Mouse (Mus musculus) heart, adult 18-20 months (tissue): ENCODE measurements around the gene Ltf. TPM values are rescaled to one million over a fixed set of nuclear protein-coding genes. Genes with fewer than 3 reads are reported as not detected.

Source experiments
- DNase-seq, 2 experiments: peaks; one replicate each; pipeline ENCODE4 v3.0.0; 2021 to 2022; ENCODE audit warnings: mixed read lengths in 1 of 2
- total RNA-seq, 2 experiments: library from RNA; stranded (reverse); gene quantifications; 2 replicates each; pipeline ENCODE4 v1.2.3; 2021

Ltf gene
- total RNA-seq, 2 experiments from 2014 or later: 0.10 to 9.8 TPM

DNA sequence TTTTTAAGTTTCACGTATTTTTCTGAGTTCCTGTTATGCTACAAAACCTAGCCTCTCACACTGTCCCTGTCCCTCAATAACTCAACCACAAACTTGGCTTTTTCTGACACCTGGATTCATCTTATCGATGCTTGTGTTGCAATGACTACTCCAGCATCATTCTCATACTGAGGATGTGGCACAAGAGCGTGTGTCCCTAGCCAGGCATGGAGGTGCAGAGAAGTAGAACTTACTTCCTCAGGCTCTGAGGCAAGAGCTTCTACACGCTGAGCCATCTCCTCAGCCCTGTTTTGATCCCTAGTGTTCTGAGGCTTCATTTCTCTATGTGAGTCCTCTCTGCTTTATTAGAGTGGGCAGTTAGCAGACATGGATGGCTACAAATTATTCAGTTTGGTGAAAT lies 14.6 kb downstream of the Ltf start:
- no peak for DNase-seq

- DNase-seq: peak in 1 of 2 experiments; percentile 12
These were observed 20.9 kb downstream of the Ltf start for GRCm38 (mm10) chr9:111039966-111040365.

DNA sequence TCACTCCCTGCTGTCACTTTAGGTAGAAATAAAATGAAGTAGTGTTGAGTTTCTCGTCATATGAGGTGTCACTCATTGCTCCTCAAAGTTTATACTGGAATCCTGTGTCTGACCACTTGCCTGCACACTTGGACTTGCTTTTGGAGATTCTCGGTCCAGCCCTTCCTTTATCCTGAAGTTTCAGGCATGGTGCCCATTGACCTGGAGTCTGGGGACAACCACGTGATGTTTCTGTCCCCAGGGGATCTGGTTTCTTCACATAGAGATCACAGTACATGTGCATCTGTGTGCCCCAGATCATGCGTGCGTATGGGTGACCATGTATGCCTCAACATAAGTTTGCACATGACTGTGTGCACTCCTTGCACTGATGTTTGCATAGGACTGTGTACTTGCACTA lies 23.2 kb downstream of the Ltf start:
- peak; percentile 75 to 81 for DNase-seq

- DNase-seq: peak in 1 of 2 experiments; percentile 42
These were observed 27.2 kb downstream of the Ltf start for GRCm38 (mm10) chr9:111046222-111046621.

DNA sequence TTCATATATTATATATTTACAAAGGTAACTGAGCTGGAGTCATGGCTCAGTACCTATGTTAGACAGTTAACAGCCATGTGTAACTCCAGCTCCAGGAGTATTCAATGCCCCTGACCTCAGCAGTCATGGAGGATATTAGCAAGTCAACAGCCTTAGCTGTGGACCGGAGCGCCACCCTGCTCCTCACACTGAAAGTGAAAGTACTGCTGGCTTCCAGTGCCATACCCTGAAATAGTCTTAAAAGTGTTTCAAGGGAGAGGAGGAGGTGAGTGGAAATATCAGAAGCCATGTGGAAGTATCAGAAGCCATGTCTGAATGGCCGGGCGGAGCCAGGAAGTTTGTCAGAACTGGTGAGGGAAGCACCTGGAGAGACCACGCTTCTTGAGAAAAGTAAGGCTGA lies 28.2 kb downstream of the Ltf start:
- DNase-seq: peak in 1 of 2 experiments; percentile 23

DNA sequence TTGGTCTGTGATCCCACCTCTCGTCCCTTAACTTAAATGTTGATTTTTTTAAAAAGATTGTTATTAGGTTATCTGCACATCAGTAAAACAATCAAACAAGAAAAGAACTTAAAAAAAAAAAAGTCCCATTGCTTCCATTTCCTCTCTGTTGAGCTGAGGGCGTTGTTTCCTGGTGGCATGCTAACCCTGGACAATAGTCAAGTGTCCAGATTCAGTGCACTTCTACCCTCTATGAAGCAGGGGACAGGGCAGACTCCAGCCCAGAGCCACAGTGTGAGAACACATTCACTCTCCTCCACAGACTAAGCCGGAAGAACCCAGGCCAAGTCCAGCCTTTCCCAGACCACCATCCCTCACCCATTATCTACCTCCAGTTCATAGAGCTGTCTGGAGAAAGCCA lies 29.4 kb downstream of the Ltf start:
- peak in 1 of 2 experiments; percentile 27 for DNase-seq

- no peak for DNase-seq
These were observed 35.9 kb downstream of the Ltf start for GRCm38 (mm10) chr9:111054923-111055322.

DNA sequence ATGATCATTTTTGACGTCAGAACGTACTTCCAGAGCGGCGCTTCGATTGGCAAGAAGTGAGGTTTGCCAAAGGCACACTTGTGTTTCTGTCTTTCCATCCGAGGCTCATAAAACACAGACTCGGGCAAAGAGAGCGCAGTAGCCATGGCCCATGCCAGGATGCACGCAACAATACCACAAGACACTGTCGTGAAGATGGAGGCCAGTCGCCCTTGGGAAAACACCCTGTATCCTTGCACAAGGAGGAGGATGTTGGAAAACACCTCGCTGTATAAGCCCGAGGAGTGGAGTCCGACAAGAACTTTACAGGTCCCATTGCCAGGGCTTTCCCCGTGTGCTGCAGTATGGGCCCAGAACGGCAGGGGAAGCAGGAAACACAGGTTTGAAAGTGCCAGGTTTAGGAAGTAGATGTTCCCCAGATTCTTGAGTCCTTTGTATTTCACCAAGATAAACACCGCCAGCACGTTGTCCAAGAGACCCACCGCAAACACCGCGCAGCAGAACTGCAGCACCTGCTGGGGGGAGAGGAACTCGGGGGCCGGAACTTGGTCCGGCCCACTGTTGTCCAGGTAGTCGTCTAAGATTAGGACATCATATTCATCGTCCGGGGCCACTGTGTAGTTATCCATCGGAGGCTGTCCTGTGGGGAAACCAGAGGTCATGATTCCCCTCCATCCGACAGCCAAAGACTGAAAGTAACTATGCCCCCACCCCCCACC lies 36.9 kb downstream of the Ltf start:
- DNase-seq: peak; percentile 14 to 57

GRCm38 (mm10) chr9:111056519-111056797 lies 37.4 kb downstream of the Ltf start:
- no peak for DNase-seq

GRCm38 (mm10) chr9:111056798-111057543 lies 37.9 kb downstream of the Ltf start, which contains the start of gene Ccrl2:
TSS of gene Ccrl2 (minus strand) at chr9:111057519.
- peak; percentile 73 to 83 for DNase-seq

GRCm38 (mm10) chr9:111057544-111058370 lies 38.7 kb downstream of the Ltf start:
- no peak for DNase-seq

DNA sequence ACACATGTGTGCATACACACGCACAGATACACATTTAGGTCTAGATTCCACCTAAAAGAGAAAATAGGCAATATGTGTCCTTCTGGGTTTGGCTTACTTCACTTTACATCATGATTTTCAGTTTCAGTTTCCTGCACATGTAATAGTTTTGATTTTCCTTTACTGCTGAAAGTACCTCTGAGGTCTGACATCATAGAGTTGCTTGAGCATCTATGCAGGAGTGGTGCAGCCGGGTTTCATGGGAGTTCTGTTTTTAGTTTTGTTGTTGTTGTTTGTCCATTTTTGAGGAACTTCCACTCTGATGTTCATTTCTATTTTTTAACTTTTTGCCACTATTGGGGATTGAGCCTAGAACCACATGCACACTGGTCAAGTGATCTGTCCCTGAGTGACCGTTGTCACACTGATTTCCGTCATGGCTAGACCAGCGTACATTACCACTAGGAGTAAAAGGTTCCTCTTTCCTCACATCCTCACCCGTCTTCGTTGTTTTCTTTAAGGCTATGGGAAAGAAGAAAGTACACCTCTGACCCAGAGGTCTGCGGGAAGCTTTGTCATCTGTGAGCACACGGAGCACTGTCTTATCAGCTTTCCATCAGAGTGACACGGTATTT lies 40.0 kb downstream of the Ltf start:
- peak in 1 of 2 experiments; percentile 11 for DNase-seq

DNA sequence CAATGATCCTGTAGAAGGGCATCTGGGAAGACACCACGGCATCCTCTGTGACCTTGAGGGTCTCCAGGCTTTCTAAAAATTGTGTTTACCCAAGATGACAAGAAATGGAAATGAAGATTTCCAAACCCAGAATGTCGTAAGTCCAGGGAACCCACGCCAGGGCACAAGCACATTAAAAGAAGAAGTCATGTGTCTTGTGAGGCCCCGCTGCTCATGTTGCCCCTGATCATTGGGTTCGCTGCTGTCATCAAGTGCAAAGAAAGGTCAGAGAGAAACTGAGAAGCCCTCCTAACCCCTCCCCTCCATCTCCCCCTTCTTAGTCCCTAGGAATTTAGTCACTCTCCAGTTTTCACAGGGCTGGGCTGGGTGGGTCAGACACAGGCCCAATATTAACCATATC lies 43.8 kb downstream of the Ltf start:
- peak in 1 of 2 experiments; percentile 14 for DNase-seq

- DNase-seq: no peak
These were observed 48.0 kb downstream of the Ltf start for GRCm38 (mm10) chr9:111067052-111067451.

DNA sequence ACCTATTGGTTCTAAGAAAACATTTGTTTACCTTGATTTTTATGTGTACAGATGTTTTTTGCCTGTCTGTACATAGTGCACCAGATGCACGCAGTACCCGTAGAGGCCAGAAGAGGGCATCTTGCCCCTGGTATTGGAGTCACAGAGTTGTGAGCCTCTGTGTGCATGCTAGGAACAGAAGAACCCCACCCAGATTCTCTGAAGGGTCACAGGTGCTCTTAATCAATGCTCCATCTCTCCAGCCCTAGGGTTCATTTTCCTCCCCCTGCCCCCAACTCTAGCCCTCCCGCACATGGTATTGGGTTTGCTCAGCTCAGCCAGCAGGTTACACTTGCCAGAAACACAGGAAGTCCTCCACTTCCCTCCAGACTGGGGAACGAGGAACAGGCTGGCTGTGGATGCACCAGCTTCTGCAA lies 51.5 kb downstream of the Ltf start:
- peak; percentile 42 to 80 for DNase-seq

GRCm38 (mm10) chr9:111072175-111072574 lies 53.1 kb downstream of the Ltf start:
- DNase-seq: peak; percentile 67 to 75

DNA sequence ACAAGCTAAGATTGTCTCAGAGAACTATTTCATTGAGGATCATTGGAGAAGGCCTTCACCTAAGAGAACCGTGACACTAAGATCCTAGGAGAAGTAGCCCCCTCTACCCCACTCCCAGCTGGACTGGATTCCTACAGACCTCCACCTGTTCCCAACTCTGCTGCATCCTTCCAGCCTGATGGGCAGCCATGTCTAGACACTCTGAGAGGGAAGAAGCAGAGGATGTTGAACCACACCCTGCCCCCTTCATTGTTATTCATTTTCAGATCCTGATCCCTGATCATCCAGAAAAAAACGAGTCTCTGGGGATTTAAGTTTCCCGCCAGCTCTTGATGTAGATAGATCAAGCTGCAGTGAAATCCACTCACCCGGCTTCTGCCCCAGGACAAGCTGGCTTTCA lies 53.9 kb downstream of the Ltf start:
- no peak for DNase-seq

DNA sequence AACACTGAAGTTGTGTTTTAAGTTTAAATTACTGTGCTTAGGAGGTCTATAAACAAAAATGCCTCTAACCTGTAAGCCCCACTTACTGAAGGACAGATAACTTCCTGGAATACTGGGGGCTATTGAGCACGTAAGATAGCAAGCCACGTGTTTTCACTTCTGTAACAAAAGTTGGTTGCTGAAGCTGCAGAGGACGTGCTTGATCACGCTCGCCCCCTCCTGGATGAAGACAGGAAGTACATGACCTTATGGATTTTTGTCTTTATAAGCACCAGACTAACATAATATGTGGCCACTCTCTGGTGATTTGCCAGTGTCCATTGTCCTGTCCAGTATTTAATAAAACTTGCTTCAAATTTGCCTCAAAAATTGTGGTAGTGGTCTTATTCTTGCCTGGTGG lies 58.7 kb downstream of the Ltf start:
- DNase-seq: no peak

GRCm38 (mm10) chr9:111080801-111081200 lies 61.7 kb downstream of the Ltf start:
- DNase-seq: no peak

DNA sequence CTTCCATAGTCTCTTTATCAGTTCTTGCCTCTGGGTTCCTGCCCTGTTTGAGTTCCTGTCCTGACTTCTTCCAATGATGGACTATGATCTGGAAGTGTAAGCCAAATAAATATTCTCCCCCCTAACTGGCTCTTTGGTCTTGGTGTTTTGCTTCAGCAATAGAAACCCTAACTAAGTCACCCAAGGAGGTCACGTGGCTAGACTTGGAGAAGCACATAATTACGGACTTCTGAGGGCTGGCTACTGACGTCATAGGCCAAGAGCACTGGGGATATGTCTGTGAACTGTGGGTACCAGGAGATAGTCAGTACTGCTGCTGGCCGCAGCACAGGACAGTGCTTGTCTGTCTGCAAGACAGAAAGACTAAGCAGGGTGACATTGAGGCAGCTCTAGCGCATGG lies 62.7 kb downstream of the Ltf start:
- no peak for DNase-seq

DNA sequence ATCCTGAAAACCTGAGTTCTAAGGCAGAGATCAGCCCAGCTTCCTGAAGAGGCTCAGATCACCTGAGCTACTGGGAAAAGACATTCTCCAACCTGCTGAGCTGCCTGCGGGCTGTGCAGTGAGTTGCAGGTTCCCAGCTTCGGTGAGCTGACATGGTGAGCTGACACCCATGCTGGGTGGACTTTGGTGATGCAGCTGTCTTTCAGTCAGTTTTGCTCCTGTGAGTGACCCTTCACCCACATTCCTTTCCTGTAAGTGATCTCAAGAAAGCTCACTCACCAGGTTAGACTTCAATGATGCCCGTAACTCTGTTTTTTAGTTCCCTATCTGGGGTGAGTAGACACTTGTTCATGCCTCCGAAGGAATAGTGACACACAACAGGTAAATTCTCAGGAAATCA lies 66.3 kb downstream of the Ltf start:
- DNase-seq: no peak

GRCm38 (mm10) chr9:111086137-111086536 lies 67.1 kb downstream of the Ltf start:
- peak in 1 of 2 experiments; percentile 33 for DNase-seq
